Mouse (Mus musculus): ENCODE data around the gene Mycl. TPM values are rescaled to one million over a fixed set of nuclear protein-coding genes. Genes with fewer than 3 reads are reported as not detected.
A peak's percentile ranks its signal among the peaks of the same experiment; 100 is the strongest.

Gene Mycl
- polyA plus RNA-seq, 1 experiment from 2014 or later, result 11.7 TPM

- no peak for ATAC-seq (ENCODE audit: low read depth)
Observed at GRCm38 (mm10) chr4:123022896-123023295, 27.4 kb downstream of the Mycl start.

GRCm38 (mm10) chr4:123025418-123025817 is 30.0 kb downstream of the Mycl start:
- no peak overlapping the region for H3K27ac ChIP-seq (ENCODE audit: low read length)
- no peaks in the 10 kb centered on the region for H3K4me1 ChIP-seq (replicated peaks; ENCODE audit: control insufficient read depth, insufficient read depth, low read length)
- no peaks in the 10 kb centered on the region for H3K27me3 ChIP-seq (ENCODE audit: control insufficient read depth, insufficient read depth, low read depth, low read length)
- ATAC-seq (ENCODE audit: low read depth), result no peak
- H3K36me3 ChIP-seq (ENCODE audit: control insufficient read depth, insufficient read depth, low read length), result peaks cover 9% of the 10 kb centered on the region; the same call in 1 of the 2 replicates
- no peak overlapping the region for H3K9ac ChIP-seq (ENCODE audit: low read length)
- H3K4me3 ChIP-seq (ENCODE audit: low read length), result no peak overlapping the region
- 67% methylated on average over 2 of the region's 2 CpGs for WGBS
- H3K9me3 ChIP-seq (ENCODE audit: control insufficient read depth, low read length), result no peaks in the 10 kb centered on the region
- H3K4me2 ChIP-seq (ENCODE audit: low read depth, low read length), result no peak overlapping the region

More at GRCm38 (mm10) chr4:123022896-123023295, 27.4 kb downstream of the Mycl start:
- Histone ChIP-seq H3K4me2 (ENCODE audit: low read depth, low read length) (no peak overlapping the region), H3K9me3 (ENCODE audit: control insufficient read depth, low read length) (no peaks in the 10 kb centered on the region), H3K27ac (ENCODE audit: low read length) (no peak overlapping the region), H3K36me3 (ENCODE audit: control insufficient read depth, insufficient read depth, low read length) (peaks cover 6% of the 10 kb centered on the region; the same call in 1 of the 2 replicates), H3K9ac (ENCODE audit: low read length) (no peak overlapping the region), H3K4me1 (replicated peaks; ENCODE audit: control insufficient read depth, insufficient read depth, low read length) (peaks cover 11% of the 10 kb centered on the region), H3K4me3 (ENCODE audit: low read length) (no peak overlapping the region), H3K27me3 (ENCODE audit: control insufficient read depth, insufficient read depth, low read depth, low read length) (no peaks in the 10 kb centered on the region)
- 75% methylated on average over 1 of the region's 1 CpGs for WGBS

GRCm38 (mm10) chr4:123026161-123026560 is 30.7 kb downstream of the Mycl start:
- Histone ChIP-seq H3K4me1 (replicated peaks; ENCODE audit: control insufficient read depth, insufficient read depth, low read length) (no peaks in the 10 kb centered on the region), H3K4me3 (ENCODE audit: low read length) (no peak overlapping the region), H3K9me3 (ENCODE audit: control insufficient read depth, low read length) (no peaks in the 10 kb centered on the region), H3K36me3 (ENCODE audit: control insufficient read depth, insufficient read depth, low read length) (peaks cover 9% of the 10 kb centered on the region; the same call in 1 of the 2 replicates), H3K4me2 (ENCODE audit: low read depth, low read length) (no peak overlapping the region), H3K27me3 (ENCODE audit: control insufficient read depth, insufficient read depth, low read depth, low read length) (no peaks in the 10 kb centered on the region), H3K9ac (ENCODE audit: low read length) (no peak overlapping the region), H3K27ac (ENCODE audit: low read length) (no peak overlapping the region)
- ATAC-seq (ENCODE audit: low read depth), result no peak
- 88% methylated on average over 13 of the region's 13 CpGs for WGBS

- ATAC-seq (ENCODE audit: low read depth), result no peak
- H3K27me3 ChIP-seq (ENCODE audit: control insufficient read depth, insufficient read depth, low read depth, low read length), result no peaks in the 10 kb centered on the region
- no peak overlapping the region for H3K27ac ChIP-seq (ENCODE audit: low read length)
- no peaks in the 10 kb centered on the region for H3K4me1 ChIP-seq (replicated peaks; ENCODE audit: control insufficient read depth, insufficient read depth, low read length)
- no peaks in the 10 kb centered on the region for H3K9me3 ChIP-seq (ENCODE audit: control insufficient read depth, low read length)
- H3K4me2 ChIP-seq (ENCODE audit: low read depth, low read length), result no peak overlapping the region
- no peak overlapping the region for H3K4me3 ChIP-seq (ENCODE audit: low read length)
- peaks cover 9% of the 10 kb centered on the region; the same call in 1 of the 2 replicates for H3K36me3 ChIP-seq (ENCODE audit: control insufficient read depth, insufficient read depth, low read length)
- WGBS, result 82% methylated on average over 4 of the region's 4 CpGs
- H3K9ac ChIP-seq (ENCODE audit: low read length), result no peak overlapping the region
Observed at GRCm38 (mm10) chr4:123026597-123026996, 31.1 kb downstream of the Mycl start.

- H3K36me3 ChIP-seq (ENCODE audit: control insufficient read depth, insufficient read depth, low read length), result peaks cover 5% of the 10 kb centered on the region; the same call in 1 of the 2 replicates
- H3K27ac ChIP-seq (ENCODE audit: low read length), result no peak overlapping the region
- H3K4me1 ChIP-seq (replicated peaks; ENCODE audit: control insufficient read depth, insufficient read depth, low read length), result peaks cover 4% of the 10 kb centered on the region
- no peak overlapping the region for H3K4me3 ChIP-seq (ENCODE audit: low read length)
- no peak for ATAC-seq (ENCODE audit: low read depth)
- H3K9ac ChIP-seq (ENCODE audit: low read length), result no peak overlapping the region
- H3K9me3 ChIP-seq (ENCODE audit: control insufficient read depth, low read length), result no peaks in the 10 kb centered on the region
- H3K27me3 ChIP-seq (ENCODE audit: control insufficient read depth, insufficient read depth, low read depth, low read length), result no peaks in the 10 kb centered on the region
- WGBS, result 85% methylated on average over 2 of the region's 2 CpGs
- no peak overlapping the region for H3K4me2 ChIP-seq (ENCODE audit: low read depth, low read length)
Observed at GRCm38 (mm10) chr4:123034841-123035240, 39.4 kb downstream of the Mycl start.

GRCm38 (mm10) chr4:123035636-123036035 is 40.2 kb downstream of the Mycl start:
- Histone ChIP-seq H3K4me1 (replicated peaks; ENCODE audit: control insufficient read depth, insufficient read depth, low read length) (peaks cover 4% of the 10 kb centered on the region), H3K27ac (ENCODE audit: low read length) (no peak overlapping the region), H3K4me2 (ENCODE audit: low read depth, low read length) (no peak overlapping the region), H3K36me3 (ENCODE audit: control insufficient read depth, insufficient read depth, low read length) (peaks cover 8% of the 10 kb centered on the region; the same call in 1 of the 2 replicates), H3K4me3 (ENCODE audit: low read length) (no peak overlapping the region), H3K27me3 (ENCODE audit: control insufficient read depth, insufficient read depth, low read depth, low read length) (no peaks in the 10 kb centered on the region), H3K9me3 (ENCODE audit: control insufficient read depth, low read length) (no peaks in the 10 kb centered on the region), H3K9ac (ENCODE audit: low read length) (no peak overlapping the region)
- ATAC-seq (ENCODE audit: low read depth), result no peak
- 85% methylated on average over 2 of the region's 2 CpGs for WGBS

- Histone ChIP-seq H3K4me3 (ENCODE audit: low read length) (no peak overlapping the region), H3K36me3 (ENCODE audit: control insufficient read depth, insufficient read depth, low read length) (peaks cover 5% of the 10 kb centered on the region; the same call in 1 of the 2 replicates), H3K4me2 (ENCODE audit: low read depth, low read length) (no peak overlapping the region), H3K27me3 (ENCODE audit: control insufficient read depth, insufficient read depth, low read depth, low read length) (no peaks in the 10 kb centered on the region), H3K4me1 (replicated peaks; ENCODE audit: control insufficient read depth, insufficient read depth, low read length) (peaks cover 4% of the 10 kb centered on the region), H3K9ac (ENCODE audit: low read length) (no peak overlapping the region), H3K9me3 (ENCODE audit: control insufficient read depth, low read length) (no peaks in the 10 kb centered on the region), H3K27ac (ENCODE audit: low read length) (no peak overlapping the region)
- ATAC-seq (ENCODE audit: low read depth), result peak; percentile 41; the same call in 1 of the 2 replicates
- WGBS, result 45% methylated on average over 3 of the region's 3 CpGs
Observed at GRCm38 (mm10) chr4:123036710-123037109, 41.3 kb downstream of the Mycl start.

GRCm38 (mm10) chr4:123041131-123041530 is 45.7 kb downstream of the Mycl start:
- H3K4me1 ChIP-seq (replicated peaks; ENCODE audit: control insufficient read depth, insufficient read depth, low read length), result peaks cover 11% of the 10 kb centered on the region
- peaks cover 3% of the 10 kb centered on the region; the same call in 1 of the 2 replicates for H3K36me3 ChIP-seq (ENCODE audit: control insufficient read depth, insufficient read depth, low read length)
- H3K9me3 ChIP-seq (ENCODE audit: control insufficient read depth, low read length), result no peaks in the 10 kb centered on the region
- 87% methylated on average over 6 of the region's 6 CpGs for WGBS
- no peak overlapping the region for H3K4me2 ChIP-seq (ENCODE audit: low read depth, low read length)
- no peak overlapping the region for H3K27ac ChIP-seq (ENCODE audit: low read length)
- H3K27me3 ChIP-seq (ENCODE audit: control insufficient read depth, insufficient read depth, low read depth, low read length), result no peaks in the 10 kb centered on the region
- H3K9ac ChIP-seq (ENCODE audit: low read length), result no peak overlapping the region
- no peak for ATAC-seq (ENCODE audit: low read depth)
- no peak overlapping the region for H3K4me3 ChIP-seq (ENCODE audit: low read length)

- no peak for ATAC-seq (ENCODE audit: low read depth)
- Histone ChIP-seq H3K9me3 (ENCODE audit: control insufficient read depth, low read length) (no peaks in the 10 kb centered on the region), H3K4me2 (ENCODE audit: low read depth, low read length) (no peak overlapping the region), H3K4me3 (ENCODE audit: low read length) (no peak overlapping the region), H3K27me3 (ENCODE audit: control insufficient read depth, insufficient read depth, low read depth, low read length) (no peaks in the 10 kb centered on the region), H3K36me3 (ENCODE audit: control insufficient read depth, insufficient read depth, low read length) (peaks cover 3% of the 10 kb centered on the region; the same call in 1 of the 2 replicates), H3K27ac (ENCODE audit: low read length) (no peak overlapping the region), H3K9ac (ENCODE audit: low read length) (no peak overlapping the region), H3K4me1 (replicated peaks; ENCODE audit: control insufficient read depth, insufficient read depth, low read length) (peaks cover 8% of the 10 kb centered on the region; the same call in 1 of the 2 replicates)
- 85% methylated on average over 1 of the region's 1 CpGs for WGBS
Observed at GRCm38 (mm10) chr4:123043858-123044257, 48.4 kb downstream of the Mycl start.

Measured in lung, embryonic 16.5 days (tissue).